Mouse (Mus musculus) CD4-positive, CD25-positive, alpha-beta regulatory T cell, adult 2 months (primary cell): ENCODE results near the gene Zfp992.
"Not testable (repeated sequence)": the region's sequence is repeated elsewhere in the genome, so short reads cannot be mapped to it uniquely, and the experiment has no call there.

Source experiments
- DNase-seq: peaks from one replicate; pipeline ENCODE4 v3.0.0-alpha.2; 2012; ENCODE audit warnings: low read depth, low spot score

The Zfp992 gene

DNA sequence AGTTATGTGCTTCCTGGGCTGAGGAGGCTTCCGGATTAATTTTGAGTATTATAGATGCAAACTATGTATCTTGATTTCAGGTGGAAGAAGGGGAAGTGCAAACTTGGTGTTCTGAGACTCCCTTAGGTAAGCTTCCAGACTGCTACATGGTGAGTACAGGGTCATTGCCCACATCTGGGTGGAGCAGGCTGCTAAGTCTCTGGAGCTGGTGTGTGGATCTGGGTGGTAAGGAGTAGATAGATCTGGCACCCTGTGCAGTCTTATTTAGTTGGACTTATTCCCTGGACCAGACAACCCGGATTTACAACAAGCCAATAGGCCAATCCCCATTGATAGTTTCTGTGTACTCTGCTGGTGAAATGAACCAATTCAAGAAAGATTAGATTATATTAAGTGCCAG lies at the start of gene Zfp992:
Gene Zfp992 (plus strand): TSS at position 74 of the 400 bp plus-strand sequence.
- not testable (repeated sequence) for DNase-seq

- not testable (repeated sequence) for DNase-seq
Observed at GRCm38 (mm10) chr4:146429467-146429866, 19.4 kb upstream of the Zfp992 start.

DNA sequence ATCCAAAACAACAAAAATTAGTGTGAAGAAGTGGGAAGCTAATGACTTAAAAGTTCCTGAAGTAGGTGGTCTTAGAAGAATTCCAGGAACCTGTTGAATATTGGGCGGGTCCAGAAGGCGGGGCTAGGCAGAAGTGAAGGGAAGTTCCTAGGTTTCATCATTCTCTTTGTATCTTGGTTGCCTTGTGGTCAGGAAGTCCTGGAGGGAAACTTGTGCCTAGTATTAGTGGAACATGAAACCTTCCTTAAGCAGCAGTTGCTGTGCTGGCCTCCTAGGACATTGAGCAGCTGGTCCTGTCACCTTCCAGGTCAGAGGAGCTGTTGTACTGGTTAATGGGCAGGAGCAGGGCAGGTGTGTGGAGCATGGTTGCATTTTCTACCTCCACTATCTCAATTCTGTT lies 17.9 kb upstream of the Zfp992 start:
- DNase-seq: not testable (repeated sequence)

GRCm38 (mm10) chr4:146435539-146435938 lies 13.3 kb upstream of the Zfp992 start:
- DNase-seq: not testable (repeated sequence)

GRCm38 (mm10) chr4:146437256-146437655 lies 11.6 kb upstream of the Zfp992 start:
- not testable (repeated sequence) for DNase-seq

DNA sequence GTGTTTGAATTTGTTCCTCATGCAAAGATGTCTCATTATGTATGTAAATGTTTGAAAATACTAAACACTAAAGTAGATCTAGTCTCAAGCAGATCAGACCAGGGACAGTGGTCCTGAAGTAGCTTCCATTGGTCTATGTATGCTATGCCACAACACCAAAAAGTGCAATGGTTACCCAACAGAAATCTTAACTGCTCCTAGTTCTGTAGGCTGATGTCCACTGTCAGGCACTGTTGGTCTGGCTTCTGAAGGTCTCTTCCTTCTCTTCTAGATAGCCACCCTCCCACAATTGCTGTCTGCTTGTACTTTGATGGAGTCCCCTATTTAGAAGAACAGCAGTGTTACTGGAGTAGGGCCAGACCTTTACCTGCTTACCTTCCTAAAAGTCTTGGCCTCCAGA lies 4.5 kb upstream of the Zfp992 start:
- not testable (repeated sequence) for DNase-seq

GRCm38 (mm10) chr4:146445121-146445520 lies 3.7 kb upstream of the Zfp992 start:
- DNase-seq: not testable (repeated sequence)

- DNase-seq: not testable (repeated sequence)
Observed at GRCm38 (mm10) chr4:146446135-146446534, 2.7 kb upstream of the Zfp992 start.

DNA sequence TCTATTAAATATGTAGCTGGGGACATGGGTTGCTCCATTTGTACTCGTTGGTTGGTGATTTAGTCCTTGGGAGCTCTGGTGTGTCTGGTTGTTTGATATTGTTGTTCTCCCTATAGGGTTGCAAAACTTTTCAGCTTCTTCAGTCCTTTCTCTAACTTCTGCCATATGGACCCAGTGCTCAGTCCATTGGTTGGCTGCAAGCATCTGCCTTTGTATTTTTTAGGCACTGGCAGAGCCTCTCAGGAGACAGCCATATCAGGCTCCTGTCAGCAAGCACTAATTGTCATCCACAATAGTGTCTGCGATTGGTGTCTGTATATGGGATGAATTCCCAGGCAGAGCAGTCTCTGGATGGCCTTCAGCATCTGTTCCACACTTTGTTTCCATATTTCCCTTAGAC lies 1.8 kb upstream of the Zfp992 start:
- not testable (repeated sequence) for DNase-seq

DNA sequence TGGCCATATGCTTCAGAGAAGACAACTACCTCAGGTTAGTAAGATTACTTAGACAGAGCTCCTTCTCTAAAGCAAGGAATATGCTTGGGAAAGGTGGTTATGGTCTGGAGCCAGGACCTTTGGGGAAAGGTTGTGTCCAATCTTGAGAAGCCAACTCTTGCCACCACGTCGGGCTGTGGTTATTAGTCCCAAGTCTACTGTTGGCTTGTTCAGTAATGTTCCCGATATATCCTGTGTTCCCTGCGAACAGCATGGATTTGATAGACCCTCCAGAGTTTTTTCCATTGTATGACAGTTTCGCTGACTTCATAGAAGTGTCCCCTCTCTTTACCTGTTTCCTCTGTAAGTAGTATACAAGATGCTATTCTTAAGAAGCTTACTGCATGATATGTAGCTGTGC lies 888 bp downstream of the Zfp992 start:
- not testable (repeated sequence) for DNase-seq

DNA sequence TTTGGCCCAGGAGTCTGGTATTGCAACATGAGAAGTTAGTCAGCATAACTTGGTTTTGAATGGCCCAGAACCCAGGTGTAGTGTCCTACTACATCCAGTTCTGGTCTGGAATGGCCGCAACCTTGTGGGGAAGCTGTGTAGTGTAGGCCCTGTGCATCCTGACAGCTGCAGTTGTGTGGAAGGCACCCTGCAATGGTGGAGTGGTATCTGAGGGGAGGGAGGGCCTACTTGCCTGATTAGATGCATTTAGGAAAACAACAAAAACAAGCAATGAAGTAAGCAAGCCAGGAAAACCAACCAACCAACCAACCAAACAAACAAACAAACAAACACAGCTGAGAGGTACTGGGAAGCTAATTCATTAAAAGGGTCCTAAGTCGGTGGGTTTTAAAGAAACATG lies 3.8 kb downstream of the Zfp992 start:
- DNase-seq: not testable (repeated sequence)

DNA sequence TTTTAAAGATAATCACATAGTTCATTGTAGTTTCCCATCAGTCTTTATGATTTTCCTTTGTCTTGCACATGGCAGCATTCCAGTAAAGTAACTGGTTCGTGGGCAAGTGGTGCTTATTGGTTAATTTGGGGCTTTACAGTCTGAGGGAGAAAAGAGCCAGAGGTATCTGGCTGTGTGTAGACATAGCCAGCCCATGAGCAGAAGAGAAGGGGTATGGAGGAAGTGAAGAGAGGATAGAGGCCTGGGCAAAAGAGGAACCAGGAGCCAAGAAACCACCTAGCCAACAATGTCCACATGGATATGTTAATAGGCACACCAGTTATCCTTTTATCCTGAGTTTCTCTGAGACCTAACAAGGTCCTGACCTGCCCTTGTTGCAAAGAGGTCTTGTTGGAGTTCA lies 5.3 kb downstream of the Zfp992 start:
- not testable (repeated sequence) for DNase-seq

DNA sequence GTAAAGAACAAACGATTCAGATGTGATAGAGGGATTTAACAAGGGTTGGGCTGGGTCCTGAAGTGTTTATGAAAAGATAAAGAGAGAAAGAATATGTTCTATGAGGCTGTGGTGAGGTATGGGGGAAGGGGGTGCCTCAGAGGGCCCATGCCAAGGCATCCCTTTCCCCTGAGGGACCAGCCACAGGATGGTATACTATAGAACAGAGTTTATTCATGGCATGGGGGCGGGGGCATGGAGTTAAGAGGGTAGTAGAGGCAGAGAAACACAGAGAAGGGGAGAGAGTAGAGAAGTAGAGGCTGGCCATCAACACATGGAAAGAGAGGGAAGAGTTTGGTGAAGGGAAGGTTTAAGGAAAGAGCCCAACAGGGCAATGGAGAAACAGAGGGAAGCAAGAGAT lies 6.1 kb downstream of the Zfp992 start:
- no peak for DNase-seq

DNA sequence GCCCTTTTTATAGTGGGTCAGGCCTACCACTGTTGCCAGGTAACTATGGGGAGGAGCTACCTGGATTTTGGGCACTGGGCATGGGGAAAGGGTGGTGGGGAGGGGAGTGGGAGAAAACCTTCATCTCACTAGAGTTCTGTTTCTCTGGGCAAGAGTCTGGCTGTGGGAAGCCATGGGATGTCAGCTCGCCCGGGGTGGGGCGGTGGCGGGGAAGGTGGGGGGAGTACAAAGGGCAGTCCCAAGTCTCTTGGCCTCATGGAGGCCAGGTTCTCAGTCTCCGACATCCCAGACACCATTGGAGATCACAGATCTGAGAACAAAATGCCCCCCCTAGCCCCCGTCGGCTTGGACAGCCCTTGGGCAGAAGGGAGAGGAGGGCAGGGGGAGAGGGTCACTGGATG lies 6.5 kb downstream of the Zfp992 start:
- DNase-seq: no peak

DNA sequence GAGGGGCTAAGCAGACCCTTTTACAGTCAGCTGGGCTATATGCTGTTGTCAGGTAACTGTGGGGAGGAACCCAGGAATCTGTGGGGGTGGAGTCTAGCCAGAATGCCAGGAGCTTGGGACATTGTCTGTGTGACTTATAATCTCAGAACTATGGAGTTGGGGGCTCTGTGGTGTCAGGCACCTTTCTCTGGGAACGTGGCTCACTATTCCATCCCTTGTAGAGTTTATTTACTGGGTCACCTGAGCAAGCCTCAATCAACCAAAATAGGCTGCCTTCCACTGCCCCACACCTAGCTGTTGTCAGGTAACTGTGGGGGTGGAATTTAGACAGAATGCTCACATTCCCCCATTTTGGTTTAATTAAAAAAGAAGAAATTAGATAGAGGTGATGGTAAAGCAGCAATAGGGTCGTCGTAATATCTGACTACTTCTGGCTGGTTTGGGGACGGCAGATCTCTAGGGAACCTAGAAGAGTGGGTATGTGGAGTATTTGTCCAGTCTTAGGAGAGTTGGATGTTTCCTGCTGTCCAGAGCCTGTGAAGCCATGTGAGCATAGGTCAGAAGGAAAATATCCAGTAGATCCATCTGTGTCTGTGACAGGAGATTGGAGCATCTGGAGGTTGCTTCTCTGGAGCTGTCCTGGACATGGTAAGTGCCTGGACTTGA lies 7.4 kb downstream of the Zfp992 start:
- DNase-seq: no peak

DNA sequence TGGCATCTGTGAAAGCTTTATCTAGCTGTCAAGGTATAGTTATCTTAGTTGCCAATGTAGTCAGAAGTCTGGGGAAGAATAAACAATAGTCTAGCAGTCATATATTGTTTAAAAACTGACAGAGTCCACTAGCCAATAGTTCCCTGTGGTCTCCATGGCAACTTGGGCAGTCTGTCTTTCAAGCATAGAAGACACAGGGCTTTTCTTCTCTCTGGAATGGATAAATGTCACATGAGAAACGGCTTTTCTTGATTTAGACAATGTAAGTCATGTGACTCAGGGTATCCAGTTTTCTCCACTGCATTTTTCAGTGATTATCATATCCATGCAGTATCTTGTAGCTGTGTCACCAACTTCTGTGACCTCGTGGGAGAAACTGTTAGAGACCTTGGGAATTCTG lies 8.3 kb downstream of the Zfp992 start:
- DNase-seq: no peak

GRCm38 (mm10) chr4:146457720-146458119 lies 8.9 kb downstream of the Zfp992 start:
- DNase-seq: no peak

- not testable (repeated sequence) for DNase-seq
Observed at GRCm38 (mm10) chr4:146459822-146460221, 11.0 kb downstream of the Zfp992 start.

DNA sequence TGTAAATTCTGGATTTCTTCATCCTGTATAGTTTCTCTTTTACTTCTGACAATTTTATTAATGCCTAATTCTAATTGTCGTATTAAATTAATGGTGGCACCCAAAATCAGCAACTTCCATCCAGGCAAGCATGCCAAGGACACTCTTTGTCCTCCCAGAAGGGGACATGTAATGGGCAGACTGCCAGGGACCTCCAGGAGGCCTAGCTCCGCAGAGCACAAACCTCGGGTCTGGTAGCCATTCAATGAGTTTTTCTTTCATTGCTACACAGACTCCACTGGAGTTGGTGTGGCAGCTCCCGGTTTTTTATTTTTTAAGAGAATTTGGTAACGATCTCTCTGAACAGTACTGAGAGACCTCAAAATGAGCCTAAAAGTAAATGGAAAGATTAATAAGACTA lies 11.9 kb downstream of the Zfp992 start:
- DNase-seq: not testable (repeated sequence)

DNA sequence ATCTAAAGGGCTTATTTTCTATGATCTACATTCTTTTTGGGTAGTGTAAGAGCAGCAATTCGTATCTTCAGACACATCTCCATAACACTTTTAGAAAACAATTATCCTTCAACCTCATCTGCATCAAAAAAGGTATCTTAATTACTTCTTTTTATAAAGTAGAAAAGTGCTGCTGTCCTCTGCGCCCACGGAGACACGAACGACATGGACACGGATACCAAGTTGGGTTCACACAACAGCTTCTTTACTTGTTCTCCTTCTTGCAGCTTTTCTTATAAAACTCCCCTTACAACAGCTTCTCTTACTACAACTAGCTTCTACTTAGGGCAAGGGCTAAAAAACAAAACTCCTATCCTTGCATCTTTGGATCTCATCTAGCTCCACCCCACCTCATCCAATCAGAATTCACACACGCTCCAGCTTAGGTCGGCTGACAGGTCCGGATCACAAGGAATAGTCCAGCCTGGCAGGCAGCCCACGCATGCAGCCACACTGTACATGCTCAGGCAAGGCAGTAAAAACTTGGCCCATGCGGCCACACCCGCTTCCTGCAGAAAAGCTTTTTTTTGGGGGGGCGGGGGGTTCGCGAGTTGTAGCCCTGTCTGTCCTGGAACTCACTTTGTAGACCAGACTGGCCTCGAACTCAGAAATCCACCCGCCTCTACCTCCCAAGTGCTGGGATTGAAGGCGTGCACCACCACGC lies 15.0 kb downstream of the Zfp992 start:
- DNase-seq: not testable (repeated sequence)

- not testable (repeated sequence) for DNase-seq
Observed at GRCm38 (mm10) chr4:146469984-146470383, 21.2 kb downstream of the Zfp992 start.

DNA sequence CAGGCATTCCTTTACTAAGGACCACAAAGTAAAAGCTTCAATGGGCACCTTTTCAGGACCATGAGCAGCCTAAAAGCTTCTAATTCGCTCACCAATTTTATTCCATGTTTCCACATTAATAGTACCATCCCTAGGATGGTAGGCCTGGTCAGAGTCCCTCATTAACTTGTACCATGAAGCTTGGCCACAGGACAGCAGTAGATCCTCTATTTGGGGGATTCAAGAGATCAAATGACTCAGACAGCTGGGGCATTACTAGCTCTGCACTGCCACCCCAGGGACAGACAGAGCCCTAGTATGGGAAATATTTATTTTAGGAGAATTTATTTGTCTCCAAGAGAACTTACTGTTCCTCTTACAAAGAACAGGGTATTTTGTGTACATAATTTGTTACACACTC lies 25.4 kb downstream of the Zfp992 start:
- DNase-seq: not testable (repeated sequence)
